Mouse (Mus musculus): ENCODE data around the gene Klhl40.
A peak's percentile ranks its signal among the peaks of the same experiment; 100 is the strongest.

The Klhl40 gene

GRCm38 (mm10) chr9:121778066-121778624 is 738 bp downstream of the Klhl40 start:
- peak; percentile 82 for DNase-seq (ENCODE audit: low read depth, low spot score)

- no peak for DNase-seq (ENCODE audit: low read depth, low spot score)
Measured at GRCm38 (mm10) chr9:121784801-121785200, 7.4 kb downstream of the Klhl40 start.

- DNase-seq (ENCODE audit: low read depth, low spot score): no peak
Measured at GRCm38 (mm10) chr9:121785261-121785660, 7.9 kb downstream of the Klhl40 start.

- no peak for DNase-seq (ENCODE audit: low read depth, low spot score)
Measured at GRCm38 (mm10) chr9:121786359-121786758, 9.0 kb downstream of the Klhl40 start.

GRCm38 (mm10) chr9:121791206-121791605 is 13.8 kb downstream of the Klhl40 start:
- no peak for DNase-seq (ENCODE audit: low read depth, low spot score)

- DNase-seq (ENCODE audit: low read depth, low spot score): no peak
Measured at GRCm38 (mm10) chr9:121791757-121792521, 14.5 kb downstream of the Klhl40 start, which contains the start of gene Hhatl. Gene Hhatl (minus strand): TSS chr9:121792507.

GRCm38 (mm10) chr9:121794972-121795539 is 17.6 kb downstream of the Klhl40 start:
- no peak for DNase-seq (ENCODE audit: low read depth, low spot score)

- no peak for DNase-seq (ENCODE audit: low read depth, low spot score)
Measured at GRCm38 (mm10) chr9:121797722-121798121, 20.3 kb downstream of the Klhl40 start.

GRCm38 (mm10) chr9:121798887-121799520 is 21.6 kb downstream of the Klhl40 start:
- DNase-seq (ENCODE audit: low read depth, low spot score): no peak

- DNase-seq (ENCODE audit: low read depth, low spot score): no peak
Measured at GRCm38 (mm10) chr9:121802747-121803146, 25.3 kb downstream of the Klhl40 start.

GRCm38 (mm10) chr9:121807546-121807945 is 30.1 kb downstream of the Klhl40 start:
- DNase-seq (ENCODE audit: low read depth, low spot score): no peak

- no peak for DNase-seq (ENCODE audit: low read depth, low spot score)
Measured at GRCm38 (mm10) chr9:121807947-121808346, 30.5 kb downstream of the Klhl40 start.

GRCm38 (mm10) chr9:121808511-121808910 is 31.1 kb downstream of the Klhl40 start:
- DNase-seq (ENCODE audit: low read depth, low spot score): no peak

- peak; percentile 78 for DNase-seq (ENCODE audit: low read depth, low spot score)
Measured at GRCm38 (mm10) chr9:121810081-121810821, 32.8 kb downstream of the Klhl40 start.

- no peak for DNase-seq (ENCODE audit: low read depth, low spot score)
Measured at GRCm38 (mm10) chr9:121815183-121815582, 37.8 kb downstream of the Klhl40 start.

GRCm38 (mm10) chr9:121819073-121819770 is 41.8 kb downstream of the Klhl40 start:
- DNase-seq (ENCODE audit: low read depth, low spot score): no peak

GRCm38 (mm10) chr9:121819771-121820471 is 42.5 kb downstream of the Klhl40 start:
- no peak for DNase-seq (ENCODE audit: low read depth, low spot score)

- DNase-seq (ENCODE audit: low read depth, low spot score): no peak
Measured at GRCm38 (mm10) chr9:121820765-121821164, 43.4 kb downstream of the Klhl40 start.

GRCm38 (mm10) chr9:121822585-121822991 is 45.2 kb downstream of the Klhl40 start:
- no peak for DNase-seq (ENCODE audit: low read depth, low spot score)

- no peak for DNase-seq (ENCODE audit: low read depth, low spot score)
Measured at GRCm38 (mm10) chr9:121823051-121823450, 45.6 kb downstream of the Klhl40 start.
